In the genomic region with DNA sequence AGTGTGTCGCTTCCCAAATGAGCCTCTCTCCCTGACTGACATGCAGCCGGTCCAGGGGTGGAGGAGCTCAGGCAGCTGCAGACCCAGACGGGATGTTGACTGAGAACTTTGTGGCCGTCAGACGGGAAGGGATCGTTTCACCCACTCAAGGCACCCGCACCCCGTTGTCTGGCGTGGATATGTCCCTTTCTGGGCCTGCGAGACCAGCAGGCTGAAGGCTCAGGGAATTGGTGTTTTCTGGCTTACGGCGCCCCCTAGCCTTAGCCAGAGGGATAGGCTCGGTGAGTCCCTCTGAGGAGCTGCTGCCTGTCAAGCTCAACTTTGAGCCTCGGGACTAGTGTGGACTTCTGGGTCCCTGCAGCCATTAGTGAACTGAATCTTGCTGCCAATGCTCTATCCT, we compare ENCODE assay signal across 8 mouse cellular contexts. TPM values are rescaled to one million over a fixed set of nuclear protein-coding genes. Genes with fewer than 3 reads are reported as not detected.
DNase-seq lines count a peak whose midpoint lies in the region; ATAC-seq lines count a peak whose summit lies in the region.

No protein-coding gene starts in this region.

- 0 out of 2 replicates have a peak, but pooled peaks have one; percentile 53 for ATAC-seq in forebrain, embryonic 11.5 days (replicated peaks; ENCODE audit: low FRiP score)
- no peak for ATAC-seq in heart, embryonic 16.5 days (replicated peaks; ENCODE audit: extremely low read depth, insufficient read depth, low FRiP score)
- ATAC-seq in liver, embryonic 15.5 days (ENCODE audit: insufficient read depth) = peak; percentile 31; the same call in 1 of the 2 replicates
- peak; percentile 57 for ATAC-seq in neural tube, embryonic 13.5 days (ENCODE audit: low read depth)

- 0 out of 2 replicates have a peak overlapping the region, but pooled peaks have one; percentile 5 for H3K4me3 ChIP-seq in forebrain, embryonic 11.5 days (ENCODE audit: low read depth, low read length)
- H3K4me3 ChIP-seq in heart, embryonic 16.5 days (ENCODE audit: low read length) = peak overlapping the region; percentile 36
- H3K4me3 ChIP-seq in liver, embryonic 15.5 days (replicated peaks) = no peak overlapping the region
- H3K4me3 ChIP-seq in neural tube, embryonic 13.5 days = peak overlapping the region; percentile 4; the same call in 1 of the 2 replicates

- WGBS in forebrain, embryonic 11.5 days = 5% methylated on average over 14 of the region's 14 CpGs
- 5% methylated on average over 14 of the region's 14 CpGs for WGBS in heart, embryonic 16.5 days
- 2% methylated on average over 14 of the region's 14 CpGs for WGBS in liver, embryonic 15.5 days (ENCODE audit: insufficient replicate concordance)
- WGBS in neural tube, embryonic 13.5 days = 4% methylated on average over 14 of the region's 14 CpGs

- H3K4me1 ChIP-seq in forebrain, embryonic 11.5 days (replicated peaks; ENCODE audit: control insufficient read depth, insufficient read depth, low read length) = peaks cover 15% of the 10 kb centered on the region
- H3K4me1 ChIP-seq in heart, embryonic 16.5 days (ENCODE audit: control insufficient read depth, insufficient read depth, low read length) = peaks cover 5% of the 10 kb centered on the region
- peaks cover 17% of the 10 kb centered on the region for H3K4me1 ChIP-seq in liver, embryonic 15.5 days (replicated peaks)
- H3K4me1 ChIP-seq in neural tube, embryonic 13.5 days (replicated peaks) = peaks cover 30% of the 10 kb centered on the region

- no peaks in the 10 kb centered on the region for H3K36me3 ChIP-seq in forebrain, embryonic 11.5 days (ENCODE audit: control insufficient read depth, insufficient read depth, low read length)
- H3K36me3 ChIP-seq in heart, embryonic 16.5 days (ENCODE audit: control insufficient read depth, insufficient read depth) = no peaks in the 10 kb centered on the region
- no peaks in the 10 kb centered on the region for H3K36me3 ChIP-seq in liver, embryonic 15.5 days (replicated peaks)
- no peaks in the 10 kb centered on the region for H3K36me3 ChIP-seq in neural tube, embryonic 13.5 days

- no peaks in the 10 kb centered on the region for H3K9me3 ChIP-seq in forebrain, embryonic 11.5 days (ENCODE audit: control insufficient read depth, low read length)
- H3K9me3 ChIP-seq in heart, embryonic 16.5 days (replicated peaks; ENCODE audit: control insufficient read depth, low read length) = no peaks in the 10 kb centered on the region
- no peaks in the 10 kb centered on the region for H3K9me3 ChIP-seq in liver, embryonic 15.5 days (replicated peaks)
- H3K9me3 ChIP-seq in neural tube, embryonic 13.5 days = no peaks in the 10 kb centered on the region

- peak overlapping the region; percentile 23; the same call in 1 of the 2 replicates for H3K9ac ChIP-seq in forebrain, embryonic 11.5 days (ENCODE audit: low read length)
- H3K9ac ChIP-seq in heart, embryonic 16.5 days (ENCODE audit: low read length) = peak overlapping the region; percentile 62; the same call in 1 of the 2 replicates
- H3K9ac ChIP-seq in liver, embryonic 15.5 days = no peak overlapping the region
- H3K9ac ChIP-seq in neural tube, embryonic 13.5 days = peak overlapping the region; percentile 38; the same call in 1 of the 2 replicates

- peak overlapping the region; percentile 41 for H3K4me2 ChIP-seq in forebrain, embryonic 11.5 days (ENCODE audit: low read depth, low read length, severe bottlenecking)
- peak overlapping the region; percentile 68 for H3K4me2 ChIP-seq in heart, embryonic 16.5 days (ENCODE audit: low read depth, low read length)
- H3K4me2 ChIP-seq in liver, embryonic 15.5 days = peak overlapping the region; percentile 46
- H3K4me2 ChIP-seq in neural tube, embryonic 13.5 days = peak overlapping the region; percentile 50

- peak; percentile 36 for DNase-seq in CD4-positive helper T cell, adult 2 months (ENCODE audit: low read depth, low spot score)
- DNase-seq in c-Kit-positive CD71-negative TER-119-negative erythroid progenitor cells, embryonic 14.5 days (ENCODE audit: low read depth) = peak; percentile 53
- DNase-seq in forebrain, embryonic 11.5 days (ENCODE audit: low spot score) = peak; percentile 87
- DNase-seq in kidney, postnatal 36 days = peak; percentile 86 to 88
- peak; percentile 83 for DNase-seq in testis, postnatal 10 days (ENCODE audit: low spot score)

- no peaks in the 10 kb centered on the region for H3K27me3 ChIP-seq in forebrain, embryonic 11.5 days (ENCODE audit: control insufficient read depth, insufficient read depth, low read length)
- no peaks in the 10 kb centered on the region for H3K27me3 ChIP-seq in heart, embryonic 16.5 days (ENCODE audit: control insufficient read depth, insufficient read depth, low read length)
- peaks cover 67% of the 10 kb centered on the region for H3K27me3 ChIP-seq in liver, embryonic 15.5 days
- peaks cover 22% of the 10 kb centered on the region for H3K27me3 ChIP-seq in neural tube, embryonic 13.5 days

- no peak overlapping the region for H3K27ac ChIP-seq in forebrain, embryonic 11.5 days (ENCODE audit: low read depth, low read length)
- no peak overlapping the region for H3K27ac ChIP-seq in heart, embryonic 16.5 days (ENCODE audit: low read length)
- H3K27ac ChIP-seq in liver, embryonic 15.5 days (replicated peaks) = no peak overlapping the region
- H3K27ac ChIP-seq in neural tube, embryonic 13.5 days (replicated peaks) = no peak overlapping the region

RNA-seq across cellular contexts. Expression of a gene that starts 4.1 kb away (rescaled TPM):
- 20.4 and 21.1 TPM in 2 replicates for polyA plus RNA-seq in forebrain, embryonic 11.5 days (2014; fragmentation: Nextera tagmentation; extraction: Ambion mirVana)
- 90.5 and 91.7 TPM in 2 replicates for polyA plus RNA-seq in heart, embryonic 16.5 days (2015; fragmentation: Nextera tagmentation; extraction: Ambion mirVana)
- polyA plus RNA-seq in liver, embryonic 15.5 days (2015; fragmentation: Nextera tagmentation; extraction: Ambion mirVana) = 6.3 and 6.7 TPM in 2 replicates
- 51.2 and 52.4 TPM in 2 replicates for polyA plus RNA-seq in neural tube, embryonic 13.5 days (2015; fragmentation: Nextera tagmentation; extraction: Ambion mirVana)

Comparison
In these comparisons a context has a peak if more than half of its experiments do, and no peak if none do; other contexts are left out.
1. DNase-seq: peak in every context shown above with its lines; median percentile 87 in forebrain, embryonic 11.5 days; 87 in kidney, postnatal 36 days; 83 in testis, postnatal 10 days; 53 in c-Kit-positive CD71-negative TER-119-negative erythroid progenitor cells, embryonic 14.5 days; 36 in CD4-positive helper T cell, adult 2 months.